Comparison of ENCODE assay signal across 8 mouse cellular contexts in the genomic region with DNA sequence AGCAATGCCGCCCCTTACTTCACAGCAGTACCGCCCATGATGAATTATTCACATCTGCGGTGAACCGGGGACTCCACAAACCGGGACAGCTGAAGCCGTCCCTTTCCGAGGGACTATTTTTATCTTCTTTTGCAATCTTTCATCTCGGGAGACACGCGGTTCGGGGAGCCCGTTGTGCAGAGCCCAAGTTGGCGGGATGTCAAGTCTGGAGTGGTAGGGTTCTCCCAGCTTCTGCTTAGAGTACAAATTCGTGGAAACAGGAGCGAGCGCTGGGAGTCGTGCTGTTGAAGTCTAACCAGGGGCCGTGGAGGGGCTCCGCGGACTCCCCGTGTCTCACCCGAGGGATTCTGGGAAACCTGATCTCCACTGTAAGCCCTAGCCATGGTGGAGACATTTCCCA. TPM values are rescaled to one million over a fixed set of nuclear protein-coding genes. Genes with fewer than 3 reads are reported as not detected.
A peak's percentile ranks its signal among the peaks of the same experiment; 100 is the strongest.
DNase-seq lines count a peak whose midpoint lies in the region; ATAC-seq and TF ChIP-seq lines count a peak whose summit lies in the region.

No protein-coding gene starts in this region.

- peak; percentile 46 for DNase-seq in kidney, adult 2 months
- DNase-seq in kidney, adult 11 months, result no peak
- DNase-seq in forebrain, embryonic 11.5 days (ENCODE audit: low spot score), result no peak
- peak; percentile 40 to 66 for DNase-seq in layer of hippocampus, postnatal 25 days (ENCODE audit: extremely low spot score in 1 of 2, low spot score in 1 of 2)
- peak; percentile 68 for DNase-seq in testis, postnatal 10 days (ENCODE audit: low spot score)
- DNase-seq in thymus, postnatal 25 days, result no peak

- no peaks in the 10 kb centered on the region for H3K4me1 ChIP-seq in kidney, adult 2 months (ENCODE audit: control insufficient read depth, insufficient read depth, low read length)
- peaks cover 4% of the 10 kb centered on the region for H3K4me1 ChIP-seq in forebrain, embryonic 11.5 days (replicated peaks; ENCODE audit: control insufficient read depth, insufficient read depth, low read length)
- peaks cover 54% of the 10 kb centered on the region for H3K4me1 ChIP-seq in hindbrain, embryonic 12.5 days

- 10% methylated on average over 22 of the region's 22 CpGs for WGBS in kidney, adult 2 months
- WGBS in forebrain, embryonic 11.5 days, result 44% methylated on average over 22 of the region's 22 CpGs
- 23% methylated on average over 22 of the region's 22 CpGs for WGBS in hindbrain, embryonic 12.5 days

- H3K27ac ChIP-seq in kidney, adult 2 months (ENCODE audit: insufficient read depth, low read depth, low read length), result no peak overlapping the region
- H3K27ac ChIP-seq in forebrain, embryonic 11.5 days (ENCODE audit: low read depth, low read length), result no peak overlapping the region
- H3K27ac ChIP-seq in hindbrain, embryonic 12.5 days, result no peak overlapping the region

- H3K4me2 ChIP-seq in forebrain, embryonic 11.5 days (ENCODE audit: low read depth, low read length, severe bottlenecking), result 0 out of 2 replicates have a peak overlapping the region, but pooled peaks have one; percentile 18
- H3K4me2 ChIP-seq in hindbrain, embryonic 12.5 days (replicated peaks), result peak overlapping the region; percentile 39

- no peak for TF ChIP-seq CTCF in kidney, adult 2 months (conservative IDR thresholded peaks at IDR 0.05; ENCODE audit: insufficient read depth, insufficient read length, low read depth, low read length)

- 0 out of 2 replicates have a peak overlapping the region, but pooled peaks have one; percentile 8 for H3K9ac ChIP-seq in forebrain, embryonic 11.5 days (ENCODE audit: low read length)
- H3K9ac ChIP-seq in hindbrain, embryonic 12.5 days, result no peak overlapping the region

- no peak for ATAC-seq in forebrain, embryonic 11.5 days (replicated peaks; ENCODE audit: low FRiP score)
- ATAC-seq in hindbrain, embryonic 12.5 days (ENCODE audit: low FRiP score), result no peak
- peak; percentile 17; the same call in 1 of the 2 replicates for ATAC-seq in megakaryocyte, adult 5-6 weeks (ENCODE audit: poor library complexity, severe bottlenecking)

- H3K9me3 ChIP-seq in forebrain, embryonic 11.5 days (ENCODE audit: control insufficient read depth, low read length), result no peaks in the 10 kb centered on the region
- no peaks in the 10 kb centered on the region for H3K9me3 ChIP-seq in hindbrain, embryonic 12.5 days (replicated peaks)

- H3K36me3 ChIP-seq in kidney, adult 2 months (ENCODE audit: control insufficient read depth, insufficient read depth, low read length), result no peaks in the 10 kb centered on the region
- no peaks in the 10 kb centered on the region for H3K36me3 ChIP-seq in forebrain, embryonic 11.5 days (ENCODE audit: control insufficient read depth, insufficient read depth, low read length)
- H3K36me3 ChIP-seq in hindbrain, embryonic 12.5 days, result no peaks in the 10 kb centered on the region

- H3K27me3 ChIP-seq in kidney, adult 2 months (replicated peaks; ENCODE audit: control insufficient read depth, insufficient read depth, low read length), result no peaks in the 10 kb centered on the region
- no peaks in the 10 kb centered on the region for H3K27me3 ChIP-seq in forebrain, embryonic 11.5 days (ENCODE audit: control insufficient read depth, insufficient read depth, low read length)
- no peaks in the 10 kb centered on the region for H3K27me3 ChIP-seq in hindbrain, embryonic 12.5 days

- H3K4me3 ChIP-seq in kidney, adult 2 months (ENCODE audit: insufficient read depth, low read depth, low read length), result no peak overlapping the region
- H3K4me3 ChIP-seq in forebrain, embryonic 11.5 days (ENCODE audit: low read depth, low read length), result no peak overlapping the region
- no peak overlapping the region for H3K4me3 ChIP-seq in hindbrain, embryonic 12.5 days

- TF ChIP-seq POLR2A in kidney, adult 2 months (IDR thresholded peaks at IDR 0.05; ENCODE audit: low read depth, low read length), result no peak

RNA-seq across cellular contexts. Expression of gene Dlk1, which starts 53.0 kb away (rescaled TPM):
- polyA plus RNA-seq in kidney, adult 2 months (2012; rRNA removed), result 3.4 and 4.6 TPM in 2 replicates
- polyA plus RNA-seq in forebrain, embryonic 11.5 days (2014; fragmentation: Nextera tagmentation; extraction: Ambion mirVana), result 169 and 191 TPM in 2 replicates
- 140 and 145 TPM in 2 replicates for polyA plus RNA-seq in hindbrain, embryonic 12.5 days (2016; fragmentation: Nextera tagmentation; extraction: Ambion mirVana)
- total RNA-seq in layer of hippocampus, postnatal 25 days (2021), result 1 to 10 TPM; 3.4 to 6.7 TPM
- total RNA-seq in megakaryocyte, adult 5-6 weeks (2015), result not detected in 2 replicates
- total RNA-seq in megakaryocyte, adult 5-6 weeks (2017), result not detected in 2 replicates

Comparison
In these comparisons a context has a peak if more than half of its experiments do, and no peak if none do; other contexts are left out.
1. DNase-seq: peak in kidney, adult 2 months (single experiment), layer of hippocampus, postnatal 25 days (2 of 2) and testis, postnatal 10 days (single experiment); none in kidney, adult 11 months (single experiment), forebrain, embryonic 11.5 days (single experiment) and thymus, postnatal 25 days (single experiment).
2. RNA of gene Dlk1, which starts 53.0 kb away (polyA plus RNA-seq): 169 to 191 TPM in forebrain, embryonic 11.5 days and 140 to 145 TPM in hindbrain, embryonic 12.5 days; 3.4 to 4.6 TPM in kidney, adult 2 months; every median in the first group is over 10 times any median in the second.